Mouse (Mus musculus) left cerebral cortex, postnatal 14 days (tissue): Measurements from ENCODE around the gene Aasdh. TPM values are rescaled to one million over a fixed set of nuclear protein-coding genes. Genes with fewer than 3 reads are reported as not detected.
A peak's percentile ranks its signal among the peaks of the same experiment; 100 is the strongest.

ENCODE experiments used
- DNase-seq, 2 experiments: peaks; one replicate each; pipeline ENCODE4 v3.0.0; 2021 to 2022; ENCODE audit warnings: low spot score in 2 of 2, mixed read lengths in 1 of 2
- intact Hi-C: fragments of 180-260 bp; cut with DNase I; formaldehyde crosslinking; loops from one replicate; pipeline ENCODE4 v1.15.1; 2025
- long read RNA-seq, 2 experiments: library from polyadenylated mRNA; stranded (forward); transcript quantifications; one replicate each; pipeline ENCODE4 v2.0.0; 2021
- total RNA-seq, 2 experiments: library from RNA; stranded (reverse); gene quantifications; 2 replicates each; pipeline ENCODE4 v1.2.3; 2021

Gene Aasdh
- total RNA-seq, result 10 to 100 TPM; 19.6 to 20.2 TPM
- long read RNA-seq, experiment 1, partial matches to known transcripts, result 2 of 8 reads
- long read RNA-seq, experiment 1, other reads (novel, unspliced or antisense), result 3 of 8 reads
- long read RNA-seq, experiment 2, transcript Aasdh-202 (16 exons, 3,694 nt), result major isoform, 6 of 18 reads
- long read RNA-seq, experiment 2, partial matches to known transcripts, result 7 of 18 reads
- long read RNA-seq, experiment 2, other reads (novel, unspliced or antisense), result 5 of 18 reads

- peak; percentile 95 to 97 for DNase-seq
- intact Hi-C loops, result loop anchor here (2.0 kb wide), 1 partner anchor 45 kb away; the partner anchor contains the start of genes Paics and Ppat
Measured at GRCm38 (mm10) chr5:76905405-76906154, at the start of gene Aasdh. Aasdh (minus strand) TSS chr5:76905514.

DNA sequence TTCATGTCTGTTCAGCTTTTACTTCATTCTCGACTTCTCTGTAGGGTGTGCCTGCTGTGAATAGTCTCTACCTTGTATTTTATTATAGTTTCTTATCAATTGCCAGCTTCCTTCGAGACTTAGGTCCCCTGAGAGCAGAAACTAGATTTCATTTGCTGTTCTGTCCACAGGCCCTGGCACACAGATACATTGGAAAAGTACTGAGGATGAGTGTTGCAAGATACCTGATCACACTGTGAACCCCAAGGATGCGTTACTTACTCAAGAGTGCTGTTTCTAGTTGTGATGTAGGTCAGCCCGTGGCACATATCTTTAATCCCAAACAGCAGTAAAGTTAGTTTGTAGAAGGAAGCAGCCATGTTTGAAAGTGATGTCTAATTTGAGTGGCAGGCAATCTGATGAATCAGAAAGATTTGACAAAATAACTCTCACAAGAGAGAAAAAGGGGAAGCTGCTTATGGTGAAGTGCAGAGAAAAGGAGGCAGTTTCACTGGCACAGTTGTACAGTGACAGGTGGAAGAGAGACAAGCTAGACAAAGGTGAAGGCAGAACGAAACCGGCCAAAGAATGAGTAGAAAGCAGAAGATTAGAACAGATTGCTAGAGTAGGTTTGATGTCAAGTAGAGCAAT, 49.1 kb upstream of the Aasdh start:
- DNase-seq, result no peak
- intact Hi-C loops, result no loop called here

DNA sequence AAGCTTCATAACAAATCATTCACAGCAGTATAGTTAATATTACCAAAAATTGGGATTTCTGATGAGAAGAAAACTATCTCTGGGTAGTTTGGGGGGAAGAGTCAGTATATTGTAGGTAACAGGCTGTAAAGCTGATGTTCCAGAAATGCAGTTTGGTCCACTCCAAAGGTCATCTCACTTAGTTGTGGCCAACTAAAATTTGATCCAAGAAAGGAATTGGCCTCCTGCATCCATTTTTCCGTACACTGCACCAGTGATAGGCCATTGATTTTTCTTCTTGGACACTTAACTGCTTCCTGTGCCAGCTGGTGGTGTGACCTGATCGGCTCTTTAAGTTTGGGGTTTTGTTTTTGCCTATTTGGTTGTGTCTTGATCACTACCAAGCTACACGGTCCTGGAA, 48.5 kb upstream of the Aasdh start:
- intact Hi-C loops, result no loop called here
- DNase-seq, result no peak

GRCm38 (mm10) chr5:76952112-76953040, 47.1 kb upstream of the Aasdh start:
- intact Hi-C loops, result no loop called here
- no peak for DNase-seq

GRCm38 (mm10) chr5:76951106-76952027, 46.1 kb upstream of the Aasdh start, which contains the start of the genes Paics and Ppat:
Paics (plus strand) TSS chr5:76951307.
Ppat (minus strand) TSS chr5:76951578.
- intact Hi-C loops, result loop anchor here (2.0 kb wide), 1 partner anchor 47 kb away; the partner anchor contains the start of gene Aasdh
- peak; percentile 96 to 98 for DNase-seq

GRCm38 (mm10) chr5:76950343-76951105, 45.2 kb upstream of the Aasdh start:
- DNase-seq, result no peak
- intact Hi-C loops, result loop anchor here (2.0 kb wide), 1 partner anchor 46 kb away; the partner anchor contains the start of gene Aasdh

- intact Hi-C loops, result no loop called here
- no peak for DNase-seq
Measured at GRCm38 (mm10) chr5:76947758-76948157, 42.4 kb upstream of the Aasdh start.

DNA sequence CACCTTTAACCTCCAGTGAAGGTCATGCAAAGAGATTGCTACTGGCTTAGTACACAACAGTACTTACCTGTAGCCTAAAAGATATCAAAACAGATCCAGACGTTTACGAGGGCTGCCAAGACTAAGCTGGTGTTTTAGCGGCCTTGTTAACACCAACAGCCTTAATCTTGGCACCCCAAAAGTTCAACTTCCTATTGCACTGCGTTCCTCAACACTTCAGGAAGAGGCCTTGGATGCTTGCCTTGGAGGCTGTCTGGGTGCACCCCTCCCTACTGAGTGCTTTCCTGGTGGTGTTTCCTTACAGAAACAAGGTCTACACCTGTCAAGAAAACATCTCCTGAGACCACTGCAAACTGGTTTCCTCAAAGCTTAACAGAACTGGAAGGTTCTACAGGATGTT, 41.8 kb upstream of the Aasdh start:
- no peak for DNase-seq
- intact Hi-C loops, result no loop called here

- intact Hi-C loops, result no loop called here
- no peak for DNase-seq
Measured at GRCm38 (mm10) chr5:76945678-76946033, 40.3 kb upstream of the Aasdh start.

DNA sequence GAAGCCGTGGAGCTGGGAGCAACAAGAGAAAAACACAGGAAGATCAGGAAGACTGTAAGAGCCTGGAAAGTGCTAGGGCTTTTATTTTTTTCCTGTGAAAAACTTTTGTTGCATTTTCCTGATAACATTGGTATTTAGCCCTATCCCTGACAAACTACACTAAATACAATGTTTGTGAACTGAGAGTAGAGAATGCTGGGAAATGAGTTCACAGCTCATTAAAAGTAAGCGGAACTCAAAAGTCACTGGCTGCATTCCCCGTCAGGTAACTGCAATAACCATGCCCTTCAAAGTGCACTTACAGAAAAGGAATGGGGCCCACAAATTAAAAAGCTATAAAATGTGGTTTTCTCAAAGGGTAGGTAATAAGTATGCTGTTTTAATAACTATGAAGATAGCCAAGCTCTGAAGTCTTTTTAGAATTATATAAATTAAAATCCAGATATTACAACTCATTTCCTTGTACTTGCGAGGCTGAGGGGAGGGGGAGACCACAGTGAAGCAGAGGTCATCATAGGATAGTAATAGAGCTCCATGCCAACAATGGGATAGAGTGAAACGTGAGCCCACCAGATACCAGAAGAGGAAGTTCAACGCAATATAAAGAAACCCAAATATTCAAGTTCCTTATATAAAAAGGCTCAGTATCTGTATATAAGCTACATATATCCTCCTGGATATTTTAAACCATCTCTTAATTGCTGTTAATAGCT, 39.8 kb upstream of the Aasdh start:
- DNase-seq, result no peak
- intact Hi-C loops, result no loop called here

DNA sequence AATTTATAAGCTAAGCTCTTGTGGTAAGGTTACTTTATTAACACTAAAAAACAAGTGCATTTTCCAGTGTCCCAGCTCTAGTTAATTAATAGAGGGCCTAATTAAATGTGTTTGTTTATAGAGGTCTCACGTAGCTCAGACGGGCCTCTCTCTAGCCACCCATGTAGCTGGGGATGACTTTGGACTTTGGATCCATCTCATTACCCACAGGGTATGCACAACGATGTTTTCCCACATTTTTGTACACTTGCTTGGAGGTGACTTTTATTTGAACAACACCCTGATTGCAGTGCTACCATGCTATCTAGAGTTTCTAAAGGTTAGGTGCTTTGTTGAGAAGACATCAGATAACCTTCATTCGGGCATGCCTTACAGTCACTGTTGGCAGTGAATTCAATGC, 37.2 kb upstream of the Aasdh start:
- DNase-seq, result no peak

DNA sequence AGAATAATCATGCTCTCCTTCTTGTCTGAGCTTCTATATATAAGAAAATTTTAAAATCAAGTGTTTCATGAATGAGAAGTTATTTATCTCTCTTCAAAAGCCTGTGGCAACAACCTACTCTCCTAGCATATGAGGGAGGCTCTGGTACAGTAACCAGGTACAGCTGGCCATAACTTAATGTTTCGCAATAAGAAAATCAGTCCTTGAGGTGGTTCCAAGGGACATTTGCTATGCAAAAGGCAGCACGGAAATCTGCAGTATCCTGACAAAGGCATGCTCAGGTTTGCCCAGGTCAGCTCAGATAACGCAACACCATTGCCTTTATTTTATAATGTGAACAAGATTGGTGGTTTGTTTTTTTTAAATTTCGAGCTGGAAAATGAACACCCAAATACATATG, 36.7 kb upstream of the Aasdh start:
- intact Hi-C loops, result no loop called here
- DNase-seq, result no peak

More for the DNA sequence above, 37.2 kb upstream of the Aasdh start:
- intact Hi-C loops, result no loop called here

- intact Hi-C loops, result no loop called here
- no peak for DNase-seq
Measured at GRCm38 (mm10) chr5:76939717-76940116, 34.4 kb upstream of the Aasdh start.

GRCm38 (mm10) chr5:76929180-76929877, 24.0 kb upstream of the Aasdh start:
- intact Hi-C loops, result no loop called here
- no peak for DNase-seq

GRCm38 (mm10) chr5:76928124-76928832, 23.0 kb upstream of the Aasdh start:
- peak; percentile 13 to 79 for DNase-seq
- intact Hi-C loops, result no loop called here

DNA sequence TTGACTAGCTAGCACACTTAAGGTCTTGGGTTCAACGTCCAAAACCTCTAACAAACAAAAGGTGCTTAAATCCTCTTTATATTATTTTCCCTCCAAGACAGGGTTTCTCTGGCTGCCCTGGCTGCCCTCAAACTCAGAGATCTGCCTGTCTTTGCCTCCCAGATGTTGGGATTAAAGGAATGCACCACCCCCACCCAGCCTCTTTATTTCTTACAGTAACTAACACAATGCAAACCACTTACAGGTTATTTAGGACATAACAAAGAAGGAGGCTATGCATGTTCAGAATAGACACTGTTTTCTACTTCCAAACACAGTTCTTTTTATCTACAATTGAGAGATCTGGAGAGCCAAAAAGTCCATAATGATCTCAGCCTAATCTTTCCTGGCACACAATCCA, 19.0 kb upstream of the Aasdh start:
- intact Hi-C loops, result no loop called here
- DNase-seq, result no peak
